Mouse (Mus musculus): ENCODE data around the gene Ptpn11. TPM values are rescaled to one million over a fixed set of nuclear protein-coding genes. Genes with fewer than 3 reads are reported as not detected.
A peak's percentile ranks its signal among the peaks of the same experiment; 100 is the strongest.
"Not testable (repeated sequence)": the region's sequence is repeated elsewhere in the genome, so short reads cannot be mapped to it uniquely, and the experiment has no call there.

The Ptpn11 gene
- polyA plus RNA-seq, 1 experiment from 2014 or later = 23.3 TPM

DNA sequence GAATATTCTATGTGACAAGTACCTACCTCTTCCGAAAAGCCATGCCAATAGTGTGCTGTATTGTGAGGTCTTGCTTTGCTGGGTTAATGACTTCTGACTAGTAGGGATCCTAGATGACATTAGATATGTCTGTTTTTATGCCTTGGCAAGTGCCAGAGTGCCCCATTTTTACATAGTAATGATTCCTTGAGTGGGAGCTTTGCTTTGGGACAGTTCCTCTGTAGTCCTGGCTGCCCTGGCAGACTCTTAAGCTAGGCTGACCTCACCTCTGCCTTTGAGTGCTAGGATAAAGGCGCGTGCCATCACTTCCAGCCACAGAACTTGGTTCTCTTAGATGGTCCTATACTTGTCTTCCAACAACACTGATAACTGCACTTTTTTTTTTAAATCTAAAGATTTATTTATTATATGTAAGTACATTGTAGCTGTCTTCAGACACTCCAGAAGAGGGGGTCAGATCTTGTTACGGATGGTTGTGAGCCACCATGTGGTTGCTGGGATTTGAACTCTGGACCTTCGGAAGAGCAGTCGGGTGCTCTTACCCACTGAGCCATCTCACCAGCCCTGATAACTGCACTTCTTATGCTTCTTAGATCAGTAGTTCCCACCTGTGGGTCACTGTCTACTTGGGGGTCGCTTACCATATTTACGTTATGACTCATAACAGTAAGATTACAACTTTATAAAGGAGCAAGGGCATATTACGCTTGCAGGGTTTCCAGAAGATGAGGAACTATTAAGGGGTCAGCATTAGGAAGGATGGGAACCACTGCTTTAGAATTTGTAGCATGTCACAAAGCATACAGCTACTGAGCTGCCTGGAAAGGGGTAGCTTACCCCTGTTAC is 18.8 kb upstream of the Ptpn11 start:
- Histone ChIP-seq H3K9ac (ENCODE audit: low read length) (no peak overlapping the region), H3K4me3 (ENCODE audit: low read depth, low read length) (no peak overlapping the region), H3K36me3 (ENCODE audit: control insufficient read depth, insufficient read depth, low read length) (peaks cover 35% of the 10 kb centered on the region), H3K4me1 (ENCODE audit: control insufficient read depth, insufficient read depth, low read length) (peaks cover 8% of the 10 kb centered on the region), H3K4me2 (ENCODE audit: low read depth) (no peak overlapping the region), H3K9me3 (ENCODE audit: control insufficient read depth, low read length) (no peaks in the 10 kb centered on the region), H3K27ac (ENCODE audit: low read depth, low read length) (no peak overlapping the region), H3K27me3 (ENCODE audit: control insufficient read depth, insufficient read depth, low read length) (no peaks in the 10 kb centered on the region)
- 91% methylated on average over 9 of the region's 9 CpGs for WGBS
- no peak for DNase-seq (ENCODE audit: low spot score)
- ATAC-seq (ENCODE audit: insufficient read depth, low FRiP score, low TSS enrichment) = no peak

DNA sequence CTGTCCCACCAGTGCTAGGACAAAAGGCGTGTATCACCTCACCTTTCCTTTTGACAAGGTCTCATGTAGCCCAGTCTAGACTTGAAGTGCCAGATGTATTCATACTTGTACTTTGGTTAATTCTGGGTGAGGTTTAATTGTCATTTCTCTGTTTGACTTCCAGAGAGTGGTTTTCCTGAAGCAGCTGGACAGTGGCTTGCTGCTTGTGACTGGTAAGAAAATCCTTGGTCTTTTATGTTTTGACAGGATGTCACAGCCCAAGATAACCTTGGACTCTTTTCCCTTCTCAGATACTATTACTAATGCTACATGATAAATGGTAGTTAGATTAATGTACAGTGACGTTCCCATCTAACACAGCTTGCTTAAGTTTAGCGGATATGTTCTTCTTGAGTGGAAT is 15.8 kb upstream of the Ptpn11 start:
- WGBS = 93% methylated on average over 3 of the region's 3 CpGs
- no peaks in the 10 kb centered on the region for H3K27me3 ChIP-seq (ENCODE audit: control insufficient read depth, insufficient read depth, low read length)
- H3K27ac ChIP-seq (ENCODE audit: low read depth, low read length) = no peak overlapping the region
- no peak overlapping the region for H3K4me3 ChIP-seq (ENCODE audit: low read depth, low read length)
- H3K9me3 ChIP-seq (ENCODE audit: control insufficient read depth, low read length) = no peaks in the 10 kb centered on the region
- H3K4me2 ChIP-seq (ENCODE audit: low read depth) = no peak overlapping the region
- H3K36me3 ChIP-seq (ENCODE audit: control insufficient read depth, insufficient read depth, low read length) = peaks cover 32% of the 10 kb centered on the region
- ATAC-seq (ENCODE audit: insufficient read depth, low FRiP score, low TSS enrichment) (no peak), DNase-seq (ENCODE audit: low spot score) (no peak)
- H3K4me1 ChIP-seq (ENCODE audit: control insufficient read depth, insufficient read depth, low read length) = peaks cover 8% of the 10 kb centered on the region
- H3K9ac ChIP-seq (ENCODE audit: low read length) = no peak overlapping the region

DNA sequence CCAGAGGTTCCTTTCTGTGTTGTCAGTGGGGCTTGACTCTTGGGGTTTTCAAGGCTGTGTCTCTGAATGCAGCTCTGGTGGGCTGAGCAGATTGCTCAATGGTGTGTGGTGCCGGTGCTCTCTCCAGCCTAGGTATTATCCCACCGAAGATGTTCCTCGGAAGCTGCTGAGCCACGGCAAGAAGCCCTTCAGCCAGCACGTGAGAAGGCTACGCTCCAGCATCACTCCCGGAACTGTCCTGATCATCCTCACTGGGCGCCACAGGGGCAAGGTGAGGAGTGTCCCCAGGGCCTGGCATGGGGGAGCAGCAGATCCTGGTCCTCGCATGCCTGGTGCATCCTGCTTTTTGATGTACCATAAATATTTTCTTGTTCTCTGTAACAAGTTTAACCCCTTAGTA is 15.3 kb upstream of the Ptpn11 start:
- H3K36me3 ChIP-seq (ENCODE audit: control insufficient read depth, insufficient read depth, low read length) = peaks cover 29% of the 10 kb centered on the region
- H3K4me2 ChIP-seq (ENCODE audit: low read depth) = no peak overlapping the region
- H3K27me3 ChIP-seq (ENCODE audit: control insufficient read depth, insufficient read depth, low read length) = no peaks in the 10 kb centered on the region
- H3K9me3 ChIP-seq (ENCODE audit: control insufficient read depth, low read length) = no peaks in the 10 kb centered on the region
- no peak overlapping the region for H3K9ac ChIP-seq (ENCODE audit: low read length)
- H3K4me1 ChIP-seq (ENCODE audit: control insufficient read depth, insufficient read depth, low read length) = peaks cover 8% of the 10 kb centered on the region
- no peak for ATAC-seq (ENCODE audit: insufficient read depth, low FRiP score, low TSS enrichment)
- H3K4me3 ChIP-seq (ENCODE audit: low read depth, low read length) = 0 out of 2 replicates have a peak overlapping the region, but pooled peaks have one; percentile 3
- no peak for DNase-seq (ENCODE audit: low spot score)
- 89% methylated on average over 9 of the region's 9 CpGs for WGBS
- H3K27ac ChIP-seq (ENCODE audit: low read depth, low read length) = no peak overlapping the region

DNA sequence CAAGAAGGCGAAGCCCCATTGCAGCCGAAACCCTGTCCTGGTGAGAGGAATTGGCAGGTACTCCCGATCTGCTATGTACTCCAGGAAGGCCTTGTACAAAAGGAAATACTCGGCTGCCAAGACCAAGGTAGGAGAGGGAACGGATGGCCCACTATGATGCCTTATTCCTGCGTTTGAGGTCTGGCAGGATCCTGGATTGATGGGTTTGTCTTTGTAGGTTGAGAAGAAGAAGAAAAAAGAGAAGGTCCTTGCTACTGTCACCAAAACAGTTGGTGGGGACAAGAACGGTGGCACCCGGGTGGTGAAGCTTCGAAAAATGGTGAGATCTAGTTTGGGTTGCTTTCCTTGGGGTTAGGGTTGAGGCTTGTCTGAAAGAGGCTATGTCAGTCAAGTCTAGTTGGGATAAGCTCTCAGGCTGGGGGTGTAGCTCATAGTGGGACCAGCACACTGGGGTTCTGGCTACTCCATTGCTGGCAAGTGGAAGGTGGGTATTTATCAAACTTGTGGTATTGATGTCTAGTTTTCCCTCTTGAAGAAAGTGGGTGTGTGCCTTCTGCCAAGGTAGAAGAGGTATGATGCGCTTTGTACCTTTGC is 14.4 kb upstream of the Ptpn11 start:
- H3K9me3 ChIP-seq (ENCODE audit: control insufficient read depth, low read length) = not testable (repeated sequence)
- WGBS = 79% methylated on average over 8 of the region's 10 CpGs

DNA sequence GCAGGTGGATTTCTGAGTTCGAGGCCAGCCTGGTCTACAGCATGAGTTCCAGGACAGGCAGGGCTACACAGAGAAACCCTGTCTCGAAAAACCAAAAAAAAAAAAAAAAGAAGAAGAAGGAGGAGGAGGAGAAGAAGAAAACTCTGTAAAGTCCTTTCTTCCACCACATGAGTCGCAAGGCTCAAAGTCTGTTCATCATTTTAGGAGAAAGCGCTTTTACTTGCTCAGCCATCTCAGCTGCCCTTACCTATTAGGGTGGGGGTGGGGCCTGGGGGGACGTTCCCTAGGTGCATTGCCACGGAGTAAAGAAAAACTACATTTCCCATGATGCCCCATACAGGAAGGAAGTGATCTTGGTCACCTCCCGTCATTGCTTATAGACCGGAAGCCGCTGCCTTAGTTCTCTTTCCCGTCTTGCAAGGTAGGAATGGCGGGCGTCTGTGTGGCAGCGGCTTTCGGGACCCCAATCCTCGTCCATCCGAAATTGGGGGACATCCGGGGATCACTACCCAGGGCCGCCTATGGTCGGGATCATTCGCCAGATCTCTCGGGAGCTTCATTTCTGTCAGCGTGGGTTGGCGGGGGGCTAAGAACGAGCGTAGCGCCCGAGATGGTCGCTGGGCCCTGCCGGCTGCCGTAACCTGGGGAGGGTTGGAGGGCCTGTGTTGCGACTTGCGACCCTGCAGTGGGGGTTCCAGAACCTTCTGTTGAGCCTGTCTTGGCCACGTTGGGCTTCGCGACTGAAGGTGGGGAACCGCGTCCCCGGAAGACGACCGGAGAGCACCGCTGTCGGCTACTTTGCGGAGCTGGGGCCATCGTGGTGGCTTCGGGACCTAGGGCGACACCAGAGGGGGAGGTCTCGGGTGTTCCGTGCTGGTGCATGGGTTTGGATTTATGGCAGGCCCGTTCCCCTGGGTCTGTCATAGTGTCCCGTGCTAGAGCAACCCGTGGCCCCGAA is 13.2 kb upstream of the Ptpn11 start, which contains the start of gene Rpl6:
TSS of gene Rpl6 (plus strand) at position 350 of the 958 bp plus-strand sequence.
- H3K9me3 ChIP-seq (ENCODE audit: control insufficient read depth, low read length) = no peaks in the 10 kb centered on the region
- H3K4me1 ChIP-seq (ENCODE audit: control insufficient read depth, insufficient read depth, low read length) = peaks cover 8% of the 10 kb centered on the region
- H3K9ac ChIP-seq (ENCODE audit: low read length) = peak within 1 kb of the TSS; percentile 98
- 2% methylated on average over 52 of the region's 52 CpGs for WGBS
- H3K36me3 ChIP-seq (ENCODE audit: control insufficient read depth, insufficient read depth, low read length) = peaks cover 26% of the 10 kb centered on the region
- peak within 1 kb of the TSS; percentile 75 for H3K4me2 ChIP-seq (ENCODE audit: low read depth)
- H3K4me3 ChIP-seq (ENCODE audit: low read depth, low read length) = peak within 1 kb of the TSS; percentile 98
- H3K27me3 ChIP-seq (ENCODE audit: control insufficient read depth, insufficient read depth, low read length) = no peaks in the 10 kb centered on the region
- peak; percentile 86 for ATAC-seq (ENCODE audit: insufficient read depth, low FRiP score, low TSS enrichment)
- DNase-seq (ENCODE audit: low spot score) = peak; percentile 81
- peak within 1 kb of the TSS; percentile 72 for H3K27ac ChIP-seq (ENCODE audit: low read depth, low read length)

More for the DNA sequence above, 14.4 kb upstream of the Ptpn11 start:
- DNase-seq (ENCODE audit: low spot score); H3K27me3 ChIP-seq (ENCODE audit: control insufficient read depth, insufficient read depth, low read length); H3K27ac ChIP-seq (ENCODE audit: low read depth, low read length); ATAC-seq (ENCODE audit: insufficient read depth, low FRiP score, low TSS enrichment); H3K4me1 ChIP-seq (ENCODE audit: control insufficient read depth, insufficient read depth, low read length): not testable (repeated sequence)
- peak overlapping the region; percentile 75 for H3K4me2 ChIP-seq (ENCODE audit: low read depth)
- H3K9ac ChIP-seq (ENCODE audit: low read length) = peak overlapping the region; percentile 98; the same call in 1 of the 2 replicates
- peaks cover 29% of the 10 kb centered on the region for H3K36me3 ChIP-seq (ENCODE audit: control insufficient read depth, insufficient read depth, low read length)
- peak overlapping the region; percentile 98; the same call in 1 of the 2 replicates for H3K4me3 ChIP-seq (ENCODE audit: low read depth, low read length)

DNA sequence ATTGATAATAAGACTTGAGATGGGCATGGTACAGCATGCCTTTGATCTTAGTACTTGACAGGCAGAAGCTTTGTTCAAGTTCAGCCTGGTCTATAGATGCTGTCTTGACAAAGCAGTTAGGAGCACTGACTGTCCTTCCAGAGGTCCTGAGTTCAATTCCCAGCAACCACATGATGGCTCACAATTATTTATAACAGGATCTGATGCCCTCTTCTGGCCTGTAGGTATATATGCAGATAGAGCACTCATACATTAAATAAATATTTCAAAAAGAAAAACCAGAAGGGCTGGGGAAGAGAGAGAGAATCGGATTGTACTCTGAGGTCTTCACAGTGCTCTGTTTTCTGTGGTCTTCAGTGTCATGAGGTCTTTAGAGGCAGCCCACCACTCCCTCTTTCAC is 11.3 kb upstream of the Ptpn11 start:
- 76% methylated on average over 1 of the region's 1 CpGs for WGBS
- ATAC-seq (ENCODE audit: insufficient read depth, low FRiP score, low TSS enrichment) = no peak
- peaks cover 13% of the 10 kb centered on the region for H3K36me3 ChIP-seq (ENCODE audit: control insufficient read depth, insufficient read depth, low read length)

DNA sequence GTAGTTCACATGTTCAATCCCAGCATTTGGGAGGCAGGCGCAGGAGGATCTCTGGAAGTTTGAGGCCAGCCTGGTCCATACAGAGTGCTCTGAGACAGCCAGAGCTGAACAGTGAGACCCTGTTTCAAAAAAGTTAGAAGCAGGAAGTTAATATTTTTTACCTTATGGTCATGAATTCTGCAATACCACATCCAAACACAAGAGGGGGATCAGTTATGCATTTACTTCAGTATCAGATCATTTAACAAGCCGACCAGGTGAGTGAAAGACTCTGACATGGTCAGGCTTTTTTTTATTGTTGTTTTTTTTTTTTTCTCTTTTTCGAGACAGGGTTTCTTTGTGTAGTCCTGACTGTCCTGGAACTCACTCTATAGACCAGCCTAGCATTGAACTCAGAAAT is 10.5 kb upstream of the Ptpn11 start:
- no peaks in the 10 kb centered on the region for H3K9me3 ChIP-seq (ENCODE audit: control insufficient read depth, low read length)
- no peak for ATAC-seq (ENCODE audit: insufficient read depth, low FRiP score, low TSS enrichment)
- peaks cover 8% of the 10 kb centered on the region for H3K4me1 ChIP-seq (ENCODE audit: control insufficient read depth, insufficient read depth, low read length)
- no peak for DNase-seq (ENCODE audit: low spot score)
- no peak overlapping the region for H3K4me2 ChIP-seq (ENCODE audit: low read depth)
- H3K27me3 ChIP-seq (ENCODE audit: control insufficient read depth, insufficient read depth, low read length) = no peaks in the 10 kb centered on the region
- peaks cover 8% of the 10 kb centered on the region for H3K36me3 ChIP-seq (ENCODE audit: control insufficient read depth, insufficient read depth, low read length)
- WGBS = 55% methylated on average over 3 of the region's 3 CpGs
- H3K4me3 ChIP-seq (ENCODE audit: low read depth, low read length) = no peak overlapping the region
- H3K27ac ChIP-seq (ENCODE audit: low read depth, low read length) = no peak overlapping the region
- H3K9ac ChIP-seq (ENCODE audit: low read length) = no peak overlapping the region

More for the DNA sequence above, 11.3 kb upstream of the Ptpn11 start:
- H3K27me3 ChIP-seq (ENCODE audit: control insufficient read depth, insufficient read depth, low read length) = no peaks in the 10 kb centered on the region
- no peak overlapping the region for H3K27ac ChIP-seq (ENCODE audit: low read depth, low read length)
- DNase-seq (ENCODE audit: low spot score) = no peak
- H3K9ac ChIP-seq (ENCODE audit: low read length) = no peak overlapping the region
- H3K4me2 ChIP-seq (ENCODE audit: low read depth) = no peak overlapping the region
- no peak overlapping the region for H3K4me3 ChIP-seq (ENCODE audit: low read depth, low read length)
- peaks cover 8% of the 10 kb centered on the region for H3K4me1 ChIP-seq (ENCODE audit: control insufficient read depth, insufficient read depth, low read length)
- no peaks in the 10 kb centered on the region for H3K9me3 ChIP-seq (ENCODE audit: control insufficient read depth, low read length)

DNA sequence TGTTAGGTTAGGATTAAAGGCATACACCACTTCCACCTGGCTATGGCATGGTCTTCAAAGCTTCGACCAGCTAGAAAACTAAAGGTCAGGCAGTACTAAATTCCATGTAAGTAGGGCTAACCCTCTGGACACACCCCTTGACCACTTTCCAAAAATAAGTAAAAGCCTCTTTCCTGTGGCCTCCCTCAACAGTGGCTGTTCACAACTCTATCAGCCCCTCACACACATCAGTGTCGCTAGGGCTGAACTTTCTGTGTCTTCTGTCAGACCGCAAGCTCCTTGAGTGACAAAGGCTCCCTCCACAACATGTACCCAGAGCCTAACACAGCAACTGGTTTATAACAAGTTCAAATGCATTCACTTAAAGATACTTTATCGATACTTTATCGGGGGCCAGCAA is 7.2 kb upstream of the Ptpn11 start:
- DNase-seq (ENCODE audit: low spot score) = no peak
- no peak overlapping the region for H3K9ac ChIP-seq (ENCODE audit: low read length)
- no peak overlapping the region for H3K27ac ChIP-seq (ENCODE audit: low read depth, low read length)
- H3K4me1 ChIP-seq (ENCODE audit: control insufficient read depth, insufficient read depth, low read length) = no peaks in the 10 kb centered on the region
- H3K36me3 ChIP-seq (ENCODE audit: control insufficient read depth, insufficient read depth, low read length) = no peaks in the 10 kb centered on the region
- ATAC-seq (ENCODE audit: insufficient read depth, low FRiP score, low TSS enrichment) = no peak
- WGBS = 87% methylated on average over 5 of the region's 5 CpGs
- H3K9me3 ChIP-seq (ENCODE audit: control insufficient read depth, low read length) = no peaks in the 10 kb centered on the region
- no peaks in the 10 kb centered on the region for H3K27me3 ChIP-seq (ENCODE audit: control insufficient read depth, insufficient read depth, low read length)
- H3K4me3 ChIP-seq (ENCODE audit: low read depth, low read length) = no peak overlapping the region
- no peak overlapping the region for H3K4me2 ChIP-seq (ENCODE audit: low read depth)

All from neural tube, embryonic 11.5 days (tissue).